Mouse (Mus musculus) limb, embryonic 10.5 days (tissue): ENCODE measurements around the gene Kif16b. TPM values are rescaled to one million over a fixed set of nuclear protein-coding genes. Genes with fewer than 3 reads are reported as not detected.

Experiments used
- DNase-seq: peaks from one replicate; pipeline ENCODE4 v3.0.0-alpha.2; 2017; ENCODE audit warnings: low spot score
- H3K27ac ChIP-seq: fragments of 300-500 bp; sonication (generic); 2 replicates; pipeline ENCODE4 v1.5.1; 2016; ENCODE audit warnings: mild to moderate bottlenecking
- H3K27me3 ChIP-seq: fragments of 300-500 bp; sonication (generic); 2 replicates; pipeline ENCODE4 v1.6.1; 2016; ENCODE audit warnings: low read depth, mild to moderate bottlenecking; ENCODE audit not compliant: poor library complexity, severe bottlenecking
- H3K36me3 ChIP-seq: fragments of 300-500 bp; sonication (generic); 2 replicates; pipeline ENCODE4 v1.6.1; 2016; ENCODE audit warnings: mild to moderate bottlenecking, moderate library complexity
- H3K4me1 ChIP-seq: fragments of 300-500 bp; sonication (generic); 2 replicates; pipeline ENCODE4 v1.6.1; 2016
- H3K4me3 ChIP-seq: fragments of 300-500 bp; sonication (generic); 2 replicates; pipeline ENCODE4 v1.5.1; 2016; ENCODE audit warnings: mild to moderate bottlenecking, moderate library complexity
- H3K9me3 ChIP-seq: fragments of 300-500 bp; sonication (generic); replicated peaks from 2 replicates; pipeline ENCODE4 v1.6.1; 2016; ENCODE audit warnings: mild to moderate bottlenecking
- WGBS: fragments of 180-500 bp; shearing (Covaris S2); methylation state at CpG from one replicate; pipeline ENCODE4 v1.1.7; 2016; 5-methylcytosine and 5-hydroxymethylcytosine counted together
- polyA plus RNA-seq: library from polyadenylated mRNA; unstranded; fragments of >200 nt; fragmentation: Nextera tagmentation; extraction: Ambion mirVana; gene quantifications from 2 replicates; pipeline ENCODE4 v1.2.1, GENCODE M21; 2016

The Kif16b gene
- polyA plus RNA-seq, 1 experiment from 2014 or later, result 9.7 TPM

- H3K4me1 ChIP-seq, result peaks cover 8% of the 10 kb centered on the region; the same call in 1 of the 2 replicates
- peaks cover 12% of the 10 kb centered on the region for H3K36me3 ChIP-seq
- no peaks in the 10 kb centered on the region for H3K9me3 ChIP-seq
- no peaks in the 10 kb centered on the region for H3K27me3 ChIP-seq
- H3K4me3 ChIP-seq, result no peak overlapping the region
- DNase-seq, result no peak
- 92% methylated on average over 11 of the region's 11 CpGs for WGBS
- no peak overlapping the region for H3K27ac ChIP-seq
Measured at GRCm38 (mm10) chr2:142712727-142713126, 188.6 kb downstream of the Kif16b start.

GRCm38 (mm10) chr2:142709326-142709725 lies 192.0 kb downstream of the Kif16b start:
- Histone ChIP-seq H3K27ac (no peak overlapping the region), H3K9me3 (no peaks in the 10 kb centered on the region), H3K4me3 (no peak overlapping the region), H3K36me3 (peaks cover 12% of the 10 kb centered on the region), H3K4me1 (no peaks in the 10 kb centered on the region), H3K27me3 (no peaks in the 10 kb centered on the region)
- 83% methylated on average over 3 of the region's 3 CpGs for WGBS
- DNase-seq, result no peak

GRCm38 (mm10) chr2:142700689-142701088 lies 200.6 kb downstream of the Kif16b start:
- peaks cover 3% of the 10 kb centered on the region; the same call in 1 of the 2 replicates for H3K4me1 ChIP-seq

GRCm38 (mm10) chr2:142698650-142699049 lies 202.7 kb downstream of the Kif16b start:
- H3K4me1 ChIP-seq, result peaks cover 3% of the 10 kb centered on the region; the same call in 1 of the 2 replicates
- no peak for DNase-seq
- H3K9me3 ChIP-seq, result no peaks in the 10 kb centered on the region
- no peak overlapping the region for H3K27ac ChIP-seq
- H3K27me3 ChIP-seq, result no peaks in the 10 kb centered on the region
- H3K4me3 ChIP-seq, result no peak overlapping the region
- WGBS, result 74% methylated on average over 3 of the region's 3 CpGs
- H3K36me3 ChIP-seq, result no peaks in the 10 kb centered on the region

More at GRCm38 (mm10) chr2:142700689-142701088, 200.6 kb downstream of the Kif16b start:
- Histone ChIP-seq H3K9me3 (no peaks in the 10 kb centered on the region), H3K4me3 (no peak overlapping the region), H3K27me3 (no peaks in the 10 kb centered on the region), H3K27ac (no peak overlapping the region), H3K36me3 (no peaks in the 10 kb centered on the region)
- DNase-seq, result no peak
- 83% methylated on average over 4 of the region's 4 CpGs for WGBS

GRCm38 (mm10) chr2:142694936-142695331 lies 206.4 kb downstream of the Kif16b start:
- no peak for DNase-seq
- H3K9me3 ChIP-seq, result no peaks in the 10 kb centered on the region
- WGBS, result 93% methylated on average over 1 of the region's 1 CpGs
- H3K27me3 ChIP-seq, result no peaks in the 10 kb centered on the region
- peaks cover 3% of the 10 kb centered on the region; the same call in 1 of the 2 replicates for H3K4me1 ChIP-seq
- H3K36me3 ChIP-seq, result no peaks in the 10 kb centered on the region
- H3K4me3 ChIP-seq, result no peak overlapping the region
- H3K27ac ChIP-seq, result no peak overlapping the region

- peaks cover 3% of the 10 kb centered on the region; the same call in 1 of the 2 replicates for H3K4me1 ChIP-seq
Measured at GRCm38 (mm10) chr2:142694019-142694935, 207.1 kb downstream of the Kif16b start.

GRCm38 (mm10) chr2:142693461-142693860 lies 207.9 kb downstream of the Kif16b start:
- Histone ChIP-seq H3K9me3 (no peaks in the 10 kb centered on the region), H3K27ac (no peak overlapping the region), H3K36me3 (no peaks in the 10 kb centered on the region), H3K27me3 (no peaks in the 10 kb centered on the region), H3K4me1 (peaks cover under 1% of the 10 kb centered on the region; the same call in 1 of the 2 replicates), H3K4me3 (no peak overlapping the region)
- 79% methylated on average over 1 of the region's 1 CpGs for WGBS
- no peak for DNase-seq

More at GRCm38 (mm10) chr2:142694019-142694935, 207.1 kb downstream of the Kif16b start:
- no peak for DNase-seq
- H3K27me3 ChIP-seq, result no peaks in the 10 kb centered on the region
- WGBS, result 77% methylated on average over 3 of the region's 3 CpGs
- no peaks in the 10 kb centered on the region for H3K9me3 ChIP-seq
- H3K36me3 ChIP-seq, result no peaks in the 10 kb centered on the region
- no peak overlapping the region for H3K27ac ChIP-seq
- no peak overlapping the region for H3K4me3 ChIP-seq

GRCm38 (mm10) chr2:142689496-142689895 lies 211.8 kb downstream of the Kif16b start:
- Histone ChIP-seq H3K36me3 (no peaks in the 10 kb centered on the region), H3K27me3 (no peaks in the 10 kb centered on the region), H3K4me1 (no peaks in the 10 kb centered on the region), H3K9me3 (no peaks in the 10 kb centered on the region), H3K4me3 (no peak overlapping the region), H3K27ac (no peak overlapping the region)
- WGBS, result 88% methylated on average over 2 of the region's 2 CpGs
- no peak for DNase-seq

GRCm38 (mm10) chr2:142687936-142688514 lies 213.3 kb downstream of the Kif16b start:
- H3K4me3 ChIP-seq, result no peak overlapping the region
- no peak for DNase-seq
- no peaks in the 10 kb centered on the region for H3K4me1 ChIP-seq
- no peaks in the 10 kb centered on the region for H3K27me3 ChIP-seq
- 93% methylated on average over 4 of the region's 4 CpGs for WGBS
- no peak overlapping the region for H3K27ac ChIP-seq
- H3K9me3 ChIP-seq, result no peaks in the 10 kb centered on the region
- no peaks in the 10 kb centered on the region for H3K36me3 ChIP-seq

GRCm38 (mm10) chr2:142682965-142683709 lies 218.2 kb downstream of the Kif16b start:
- no peak for DNase-seq
- WGBS, result 86% methylated on average over 5 of the region's 5 CpGs
- Histone ChIP-seq H3K27me3 (no peaks in the 10 kb centered on the region), H3K36me3 (no peaks in the 10 kb centered on the region), H3K9me3 (no peaks in the 10 kb centered on the region), H3K4me1 (no peaks in the 10 kb centered on the region), H3K4me3 (no peak overlapping the region), H3K27ac (no peak overlapping the region)

GRCm38 (mm10) chr2:142668426-142668825 lies 232.9 kb downstream of the Kif16b start:
- H3K4me1 ChIP-seq, result 0 out of 2 replicates have a peak, but pooled peaks cover 6% of the 10 kb centered on the region
- H3K9me3 ChIP-seq, result no peaks in the 10 kb centered on the region
- WGBS, result 90% methylated on average over 3 of the region's 3 CpGs
- no peaks in the 10 kb centered on the region for H3K27me3 ChIP-seq
- H3K27ac ChIP-seq, result no peak overlapping the region
- DNase-seq, result no peak
- no peak overlapping the region for H3K4me3 ChIP-seq
- no peaks in the 10 kb centered on the region for H3K36me3 ChIP-seq

- 72% methylated on average over 7 of the region's 7 CpGs for WGBS
- Histone ChIP-seq H3K4me3 (no peak overlapping the region), H3K4me1 (no peaks in the 10 kb centered on the region), H3K9me3 (no peaks in the 10 kb centered on the region), H3K27me3 (no peaks in the 10 kb centered on the region), H3K36me3 (no peaks in the 10 kb centered on the region), H3K27ac (no peak overlapping the region)
- no peak for DNase-seq
Measured at GRCm38 (mm10) chr2:142651591-142651990, 249.7 kb downstream of the Kif16b start.
